Mouse (Mus musculus) urinary bladder, postnatal 14 days (tissue): ENCODE measurements at regions not wholly inside any gene's neighbourhood (a gene's known extent, or its start where the extent isn't known, plus 50 kb on each side); places are given as distances from the start of the nearest gene placed in this dataset.
"Not testable (repeated sequence)": the region's sequence is repeated elsewhere in the genome, so short reads cannot be mapped to it uniquely, and the experiment has no call there.

Experiments used
- DNase-seq: peaks from one replicate; pipeline ENCODE4 v3.0.0; 2021; ENCODE audit warnings: low spot score

GRCm38 (mm10) chr3:84390769-84391168 lies 84.1 kb upstream of the Trim2 start:
- no peak for DNase-seq

DNA sequence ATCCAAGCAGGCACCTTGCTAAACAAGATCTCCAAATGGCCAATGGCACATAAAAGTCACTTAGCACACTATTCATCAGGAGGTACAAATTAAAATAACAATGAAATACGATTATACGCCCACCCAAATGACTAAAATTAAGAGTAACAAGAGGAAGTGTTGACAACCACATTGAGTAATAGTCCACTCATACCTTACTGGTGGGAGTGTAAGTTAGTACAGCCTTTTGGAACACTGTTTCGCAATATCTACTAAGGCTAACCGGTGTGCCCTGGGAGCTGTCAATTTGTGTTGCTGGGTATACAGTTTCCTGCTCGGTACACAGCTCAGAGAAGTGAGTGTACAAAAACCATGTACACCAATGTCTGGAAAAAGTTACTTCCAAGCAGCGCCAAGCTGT lies 81.8 kb upstream of the Trim2 start:
- DNase-seq, result no peak

DNA sequence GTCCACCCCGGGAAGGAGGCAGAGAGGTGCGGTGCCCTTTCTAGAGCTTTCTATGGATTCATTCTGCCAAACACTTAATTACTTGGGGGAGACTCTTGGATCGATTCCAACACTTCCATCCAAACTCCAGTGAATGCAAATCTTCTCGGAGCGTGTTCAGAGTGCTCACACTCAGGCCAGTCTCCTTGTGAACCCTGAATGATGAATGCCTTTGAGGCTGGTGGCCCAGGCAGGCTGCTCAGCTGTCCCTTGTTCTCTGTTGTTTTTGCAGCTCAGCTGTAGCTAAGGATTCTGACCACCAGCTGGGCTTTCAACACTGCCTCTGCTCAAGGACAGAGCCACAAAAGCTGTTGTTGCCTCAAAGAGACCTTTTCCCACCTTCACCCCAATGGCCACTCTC lies 79.0 kb upstream of the Trim2 start:
- no peak for DNase-seq

GRCm38 (mm10) chr3:84383559-84383958 lies 76.9 kb upstream of the Trim2 start:
- DNase-seq, result no peak

GRCm38 (mm10) chr3:84383038-84383437 lies 76.4 kb upstream of the Trim2 start:
- not testable (repeated sequence) for DNase-seq

DNA sequence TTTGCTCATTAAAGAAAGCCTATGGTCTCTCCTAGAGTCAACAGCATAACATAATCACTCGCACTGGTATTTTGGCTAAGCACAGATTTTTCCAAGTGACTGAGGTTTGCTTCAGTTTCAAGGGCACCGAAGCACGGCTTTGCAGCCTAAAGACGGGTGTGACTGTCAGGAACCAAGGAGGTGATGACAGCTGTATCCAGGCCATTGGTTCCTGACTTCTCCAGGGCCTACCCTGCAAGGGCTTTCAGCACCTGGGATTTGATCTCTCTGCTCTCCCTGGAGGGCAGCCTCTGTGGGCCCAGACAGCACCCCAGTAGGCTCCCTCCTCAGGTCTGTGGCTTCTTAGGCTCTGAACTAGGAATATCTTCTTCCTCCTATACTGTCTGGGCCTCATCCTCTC lies 75.3 kb upstream of the Trim2 start:
- no peak for DNase-seq

DNA sequence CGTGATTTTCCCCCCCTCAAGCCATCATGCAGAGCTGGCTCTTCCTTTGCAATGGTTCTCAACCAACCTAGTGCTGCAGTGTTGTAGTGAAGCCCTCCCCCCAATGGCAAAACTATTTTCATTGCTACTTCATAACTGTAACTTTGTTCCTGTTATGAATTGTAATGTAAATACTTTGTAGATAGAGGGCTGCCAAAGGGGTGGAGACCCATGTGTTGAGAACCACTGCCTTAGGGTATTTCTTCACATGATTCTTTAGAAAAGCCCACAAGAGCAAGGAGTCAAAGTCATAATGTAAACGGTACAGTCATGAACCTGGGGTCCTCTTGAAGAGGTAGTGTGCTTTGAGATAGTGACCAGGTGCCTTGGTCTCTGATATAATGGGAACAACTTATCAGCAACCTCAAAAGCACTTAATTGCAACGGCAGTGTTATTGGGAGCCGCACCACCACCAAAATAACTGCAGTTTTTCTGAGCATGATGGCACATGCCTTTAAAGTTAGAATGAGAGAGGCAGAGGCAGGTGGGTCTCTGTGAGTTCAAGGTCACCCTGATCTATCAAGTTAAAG lies 72.4 kb upstream of the Trim2 start:
- no peak for DNase-seq

DNA sequence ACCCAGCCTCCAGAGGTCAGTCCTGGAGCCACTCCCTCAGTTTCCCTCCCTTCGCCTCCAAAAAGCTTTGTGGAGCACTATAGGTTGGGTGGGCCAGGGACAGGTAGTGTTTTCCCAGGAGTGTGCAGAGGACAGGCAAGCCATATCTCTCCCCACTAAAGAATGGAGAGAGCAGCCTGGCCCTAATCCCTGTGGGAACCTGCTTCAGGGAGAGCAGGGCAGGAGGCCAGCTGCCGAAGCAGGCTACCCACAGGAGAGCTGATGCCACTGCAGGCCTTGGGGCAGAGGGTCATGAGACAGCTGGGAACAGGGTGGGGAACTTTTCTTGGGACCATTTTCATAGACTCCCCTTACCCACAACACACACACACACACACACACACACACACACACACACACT lies 69.8 kb upstream of the Trim2 start:
- DNase-seq, result no peak

DNA sequence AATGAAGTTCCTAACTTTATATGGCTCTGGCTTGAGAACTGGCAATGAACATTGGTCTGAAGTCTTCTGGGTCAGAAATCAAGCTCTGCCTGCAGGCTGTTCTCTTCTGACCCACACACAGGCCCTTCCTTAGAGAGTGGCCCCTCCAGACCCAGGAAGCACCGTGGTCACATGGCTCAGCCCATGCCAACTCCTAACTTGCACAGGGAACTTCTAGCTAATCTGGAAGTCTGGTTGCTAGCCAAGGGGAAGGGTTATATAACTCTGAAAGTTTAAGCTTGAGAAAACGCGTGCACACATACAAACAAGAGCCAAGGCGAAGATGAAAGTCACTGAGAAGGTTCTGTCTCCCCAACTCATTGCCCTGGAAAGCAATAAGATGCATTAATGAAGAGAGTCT lies 69.2 kb upstream of the Trim2 start:
- DNase-seq, result peak; percentile 23

DNA sequence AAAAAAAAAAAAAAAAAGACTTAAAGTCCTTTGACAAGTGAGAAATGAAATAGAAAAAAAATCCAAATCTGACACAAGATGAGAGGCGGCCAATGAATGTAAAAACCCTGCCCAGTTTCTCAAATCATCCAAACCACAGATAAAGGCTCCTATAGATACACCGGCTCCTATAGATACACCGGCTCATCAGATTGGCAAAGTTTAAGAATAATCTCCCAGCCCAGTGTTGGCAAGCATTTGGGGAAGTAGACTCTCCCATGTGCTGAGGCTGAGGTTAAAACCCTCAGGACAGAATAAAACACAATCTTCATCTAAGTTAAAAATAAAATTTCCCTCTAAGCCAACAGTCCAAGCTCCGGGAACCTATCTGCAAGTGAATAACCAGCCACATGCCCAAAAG lies 65.2 kb upstream of the Trim2 start:
- DNase-seq, result no peak

DNA sequence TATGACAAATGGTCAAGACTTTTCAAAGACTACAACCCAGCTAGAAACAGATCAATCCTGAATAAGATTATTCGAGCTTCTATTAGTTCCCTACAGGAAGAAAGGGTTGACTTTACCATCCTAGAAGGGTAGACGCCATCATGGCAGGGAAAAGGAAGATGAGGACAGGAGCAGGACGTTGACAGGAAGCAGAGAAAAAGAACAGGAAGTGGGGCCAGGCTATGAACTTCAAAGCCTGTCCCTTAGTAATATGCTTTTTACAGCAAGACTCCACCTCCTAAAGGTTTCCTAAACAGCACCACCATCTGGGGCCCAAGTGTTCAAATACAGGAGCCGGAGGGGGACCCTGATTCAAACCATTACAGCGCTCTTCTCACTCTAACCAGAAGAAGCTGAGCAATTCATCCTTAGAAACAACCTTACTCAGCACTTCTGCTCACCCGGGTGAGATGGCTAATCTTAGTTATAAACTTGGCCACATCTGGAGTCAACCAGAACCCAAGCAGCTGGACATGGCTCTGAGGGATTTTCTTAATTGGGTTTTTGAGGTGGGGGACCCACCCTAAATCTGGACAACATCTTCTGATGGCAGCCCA lies 60.6 kb upstream of the Trim2 start:
- DNase-seq, result no peak

- no peak for DNase-seq
Measured at GRCm38 (mm10) chr3:84358672-84359071, 52.0 kb upstream of the Trim2 start.

GRCm38 (mm10) chr3:84356690-84357014 lies 50.0 kb upstream of the Trim2 start:
- no peak for DNase-seq
